Mouse (Mus musculus): Measurements from ENCODE around the gene Klk1b22. TPM values are rescaled to one million over a fixed set of nuclear protein-coding genes. Genes with fewer than 3 reads are reported as not detected.
"Not testable (repeated sequence)": the region's sequence is repeated elsewhere in the genome, so short reads cannot be mapped to it uniquely, and the experiment has no call there.

The Klk1b22 gene
- total RNA-seq (2014; rRNA removed; ENCODE audit: low replicate concordance) (not detected in 2 replicates), polyA plus RNA-seq (2015; fragmentation: Nextera tagmentation; extraction: Ambion mirVana) (not detected in 2 replicates)

DNA sequence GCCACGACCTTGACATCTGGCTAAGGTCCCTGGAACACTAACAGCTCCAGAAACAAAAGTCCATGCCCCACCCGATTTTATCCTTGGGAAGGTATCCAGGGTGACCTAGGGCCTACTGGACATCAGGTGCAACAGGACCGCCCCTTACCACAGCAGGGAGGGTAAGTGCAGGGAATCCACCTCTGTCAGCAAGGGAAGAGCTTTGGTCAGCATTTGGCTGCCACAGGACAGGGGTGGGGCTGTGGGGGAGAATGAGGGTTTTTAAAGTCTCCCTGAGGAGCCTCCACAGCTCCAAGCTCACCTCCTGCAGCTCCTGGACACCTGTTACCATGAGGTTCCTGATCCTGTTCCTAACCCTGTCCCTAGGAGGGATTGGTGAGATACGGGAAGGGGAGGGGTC lies at the start of gene Klk1b22:
TSS of gene Klk1b22 (plus strand) at position 301 of the 400 bp plus-strand sequence.
- no peak within 1 kb of the TSS for H3K9ac ChIP-seq (replicated peaks; ENCODE audit: low read depth, low read length)
- no peak for DNase-seq (ENCODE audit: low spot score)
- no peaks in the 10 kb centered on the region for H3K27me3 ChIP-seq (ENCODE audit: control insufficient read depth, insufficient read depth, low read length)
- no peaks in the 10 kb centered on the region for H3K36me3 ChIP-seq (replicated peaks; ENCODE audit: control insufficient read depth, insufficient read depth, low read length)
- H3K4me3 ChIP-seq (ENCODE audit: low read depth, low read length) = no peak within 1 kb of the TSS
- TF ChIP-seq EP300 (IDR thresholded peaks at IDR 0.05; ENCODE audit: low read depth) (no peak), CTCF (IDR thresholded peaks at IDR 0.05; ENCODE audit: low read depth) (no peak)
- H3K9me3 ChIP-seq (replicated peaks; ENCODE audit: control insufficient read depth, low read length) = no peaks in the 10 kb centered on the region
- no peaks in the 10 kb centered on the region for H3K4me1 ChIP-seq (ENCODE audit: control insufficient read depth, insufficient read depth)
- H3K4me2 ChIP-seq (ENCODE audit: low read depth, low read length) = no peak within 1 kb of the TSS
- H3K27ac ChIP-seq (ENCODE audit: low read depth) = no peak within 1 kb of the TSS
- 46% methylated on average over 4 of the region's 4 CpGs for WGBS
- ATAC-seq (ENCODE audit: insufficient read depth, low read depth) = no peak

DNA sequence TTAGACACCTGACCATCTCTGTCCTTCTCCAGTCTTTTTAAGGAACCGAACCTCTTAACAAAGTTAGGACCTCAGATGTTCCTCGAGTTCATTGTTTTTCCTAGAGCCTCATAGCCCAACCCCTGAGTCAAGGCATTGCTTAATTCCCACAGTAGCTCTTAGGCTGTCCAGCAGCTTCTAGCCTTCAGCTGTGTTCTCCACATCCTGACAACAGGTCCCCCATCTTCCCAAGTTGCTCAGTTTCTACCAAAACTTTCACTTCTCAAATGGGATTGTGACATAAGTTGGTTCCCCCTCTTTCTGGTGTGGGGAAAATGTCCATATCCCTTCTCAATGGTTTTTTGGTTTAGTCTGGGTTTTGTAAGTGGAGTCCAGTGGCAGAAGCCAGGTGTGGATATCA lies 40.4 kb upstream of the Klk1b22 start:
- H3K27ac ChIP-seq (ENCODE audit: low read depth) = no peak overlapping the region
- ATAC-seq (ENCODE audit: insufficient read depth, low read depth) = no peak
- H3K4me2 ChIP-seq (ENCODE audit: low read depth, low read length) = no peak overlapping the region
- no peaks in the 10 kb centered on the region for H3K4me1 ChIP-seq (ENCODE audit: control insufficient read depth, insufficient read depth)
- no peak for TF ChIP-seq CTCF (IDR thresholded peaks at IDR 0.05; ENCODE audit: low read depth)
- WGBS = 63% methylated on average over 2 of the region's 2 CpGs
- no peaks in the 10 kb centered on the region for H3K9me3 ChIP-seq (replicated peaks; ENCODE audit: control insufficient read depth, low read length)
- no peak overlapping the region for H3K4me3 ChIP-seq (ENCODE audit: low read depth, low read length)
- H3K36me3 ChIP-seq (replicated peaks; ENCODE audit: control insufficient read depth, insufficient read depth, low read length) = no peaks in the 10 kb centered on the region
- no peaks in the 10 kb centered on the region for H3K27me3 ChIP-seq (ENCODE audit: control insufficient read depth, insufficient read depth, low read length)
- no peak for DNase-seq (ENCODE audit: low spot score)
- H3K9ac ChIP-seq (replicated peaks; ENCODE audit: low read depth, low read length) = no peak overlapping the region

DNA sequence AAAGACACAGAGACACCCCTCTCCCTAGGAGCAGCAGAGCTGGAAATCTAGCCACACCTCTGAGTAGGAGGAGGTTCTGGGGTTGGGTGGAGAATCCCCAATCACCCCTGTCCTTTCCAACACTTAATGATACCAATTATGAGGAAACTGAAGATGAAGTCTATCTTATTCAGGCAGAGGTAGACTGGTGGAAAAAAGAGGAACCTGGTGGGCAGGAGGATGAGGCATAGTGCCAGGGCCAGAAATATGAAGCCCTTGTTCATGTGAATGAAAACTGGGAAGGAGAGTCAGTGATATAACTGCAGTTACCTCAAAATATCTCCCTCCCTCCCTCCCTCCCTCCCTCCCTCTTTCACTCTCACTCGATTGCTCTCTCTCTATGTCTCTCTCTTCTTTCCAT lies 34.8 kb upstream of the Klk1b22 start:
- Histone ChIP-seq H3K27me3 (ENCODE audit: control insufficient read depth, insufficient read depth, low read length) (no peaks in the 10 kb centered on the region), H3K27ac (ENCODE audit: low read depth) (no peak overlapping the region), H3K36me3 (replicated peaks; ENCODE audit: control insufficient read depth, insufficient read depth, low read length) (no peaks in the 10 kb centered on the region), H3K4me1 (ENCODE audit: control insufficient read depth, insufficient read depth) (no peaks in the 10 kb centered on the region), H3K9me3 (replicated peaks; ENCODE audit: control insufficient read depth, low read length) (no peaks in the 10 kb centered on the region), H3K4me2 (ENCODE audit: low read depth, low read length) (no peak overlapping the region), H3K4me3 (ENCODE audit: low read depth, low read length) (no peak overlapping the region), H3K9ac (replicated peaks; ENCODE audit: low read depth, low read length) (no peak overlapping the region)
- no peak for TF ChIP-seq EP300 (IDR thresholded peaks at IDR 0.05; ENCODE audit: low read depth)
- WGBS = 50% methylated on average over 1 of the region's 1 CpGs
- DNase-seq (ENCODE audit: low spot score) (no peak), ATAC-seq (ENCODE audit: insufficient read depth, low read depth) (no peak)

- ATAC-seq (ENCODE audit: insufficient read depth, low read depth) (no peak), DNase-seq (ENCODE audit: low spot score) (no peak)
These were observed 16.4 kb upstream of the Klk1b22 start for GRCm38 (mm10) chr7:44096111-44096510.

DNA sequence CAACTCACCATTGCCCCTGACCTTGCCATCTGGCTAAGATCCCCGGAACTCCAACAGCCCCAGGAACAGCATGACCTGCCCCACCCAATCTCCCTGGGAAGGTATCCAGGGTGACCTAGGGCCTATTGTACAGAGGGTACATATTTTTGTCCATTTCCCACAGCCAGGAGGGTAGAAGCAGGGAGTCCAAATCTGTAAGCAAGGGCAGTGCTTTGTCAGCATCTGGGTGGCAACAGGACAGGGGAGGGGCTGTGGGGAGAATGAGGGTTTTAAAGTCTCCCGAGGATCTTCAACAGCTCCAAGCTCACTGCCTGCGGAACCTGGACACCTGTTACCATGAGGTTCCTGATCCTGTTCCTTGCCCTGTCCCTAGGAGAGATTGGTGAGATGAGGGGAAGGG lies 10.4 kb upstream of the Klk1b22 start, which contains the start of gene Klk1b21:
TSS of gene Klk1b21 (plus strand) at position 301 of the 400 bp plus-strand sequence.
- H3K27me3 ChIP-seq (ENCODE audit: control insufficient read depth, insufficient read depth, low read length) = not testable (repeated sequence)

More at GRCm38 (mm10) chr7:44096111-44096510, 16.4 kb upstream of the Klk1b22 start:
- no peaks in the 10 kb centered on the region for H3K27me3 ChIP-seq (ENCODE audit: control insufficient read depth, insufficient read depth, low read length)
- no peaks in the 10 kb centered on the region for H3K4me1 ChIP-seq (ENCODE audit: control insufficient read depth, insufficient read depth)
- TF ChIP-seq EP300 (IDR thresholded peaks at IDR 0.05; ENCODE audit: low read depth) = no peak
- no peak for TF ChIP-seq CTCF (IDR thresholded peaks at IDR 0.05; ENCODE audit: low read depth)
- no peak overlapping the region for H3K4me2 ChIP-seq (ENCODE audit: low read depth, low read length)
- no peak overlapping the region for H3K27ac ChIP-seq (ENCODE audit: low read depth)
- no peaks in the 10 kb centered on the region for H3K9me3 ChIP-seq (replicated peaks; ENCODE audit: control insufficient read depth, low read length)
- no peaks in the 10 kb centered on the region for H3K36me3 ChIP-seq (replicated peaks; ENCODE audit: control insufficient read depth, insufficient read depth, low read length)
- 77% methylated on average over 1 of the region's 1 CpGs for WGBS
- H3K4me3 ChIP-seq (ENCODE audit: low read depth, low read length) = no peak overlapping the region
- H3K9ac ChIP-seq (replicated peaks; ENCODE audit: low read depth, low read length) = no peak overlapping the region

DNA sequence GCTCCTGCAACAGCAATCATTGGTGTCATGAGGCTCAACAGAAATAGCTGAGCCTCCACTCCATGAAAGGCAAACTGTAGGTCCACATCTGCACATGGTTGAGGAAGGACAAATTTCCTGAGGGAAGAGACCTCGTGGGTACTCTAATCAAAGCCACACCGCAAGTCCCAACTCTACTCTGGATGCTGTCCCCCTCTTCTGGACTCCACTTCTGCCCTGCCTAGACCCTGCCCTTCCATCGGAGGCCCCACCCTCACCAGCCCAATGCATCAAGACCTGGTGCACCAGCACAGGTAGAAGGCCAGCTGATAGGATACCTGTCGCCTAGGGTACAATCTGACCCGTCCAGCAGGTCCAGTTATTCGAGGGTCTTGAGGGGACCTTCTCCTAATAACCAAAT lies 11.0 kb downstream of the Klk1b22 start:
- ATAC-seq (ENCODE audit: insufficient read depth, low read depth) = no peak
- no peak overlapping the region for H3K4me3 ChIP-seq (ENCODE audit: low read depth, low read length)
- H3K9me3 ChIP-seq (replicated peaks; ENCODE audit: control insufficient read depth, low read length) = no peaks in the 10 kb centered on the region
- no peaks in the 10 kb centered on the region for H3K4me1 ChIP-seq (ENCODE audit: control insufficient read depth, insufficient read depth)
- no peak overlapping the region for H3K4me2 ChIP-seq (ENCODE audit: low read depth, low read length)
- H3K27me3 ChIP-seq (ENCODE audit: control insufficient read depth, insufficient read depth, low read length) = no peaks in the 10 kb centered on the region
- no peaks in the 10 kb centered on the region for H3K36me3 ChIP-seq (replicated peaks; ENCODE audit: control insufficient read depth, insufficient read depth, low read length)
- TF ChIP-seq CTCF (IDR thresholded peaks at IDR 0.05; ENCODE audit: low read depth) (no peak), EP300 (IDR thresholded peaks at IDR 0.05; ENCODE audit: low read depth) (no peak)
- H3K27ac ChIP-seq (ENCODE audit: low read depth) = no peak overlapping the region
- WGBS = 82% methylated on average over 6 of the region's 6 CpGs
- DNase-seq (ENCODE audit: low spot score) = no peak
- H3K9ac ChIP-seq (replicated peaks; ENCODE audit: low read depth, low read length) = no peak overlapping the region

More for the DNA sequence above, 10.4 kb upstream of the Klk1b22 start, which contains the start of gene Klk1b21:
- not testable (repeated sequence) for H3K4me3 ChIP-seq (ENCODE audit: low read depth, low read length); ATAC-seq (ENCODE audit: insufficient read depth, low read depth); H3K27ac ChIP-seq (ENCODE audit: low read depth); H3K4me1 ChIP-seq (ENCODE audit: control insufficient read depth, insufficient read depth); H3K4me2 ChIP-seq (ENCODE audit: low read depth, low read length); H3K9me3 ChIP-seq (replicated peaks; ENCODE audit: control insufficient read depth, low read length); DNase-seq (ENCODE audit: low spot score); H3K36me3 ChIP-seq (replicated peaks; ENCODE audit: control insufficient read depth, insufficient read depth, low read length); H3K9ac ChIP-seq (replicated peaks; ENCODE audit: low read depth, low read length)
- 71% methylated on average over 3 of the region's 3 CpGs for WGBS

Data from heart, postnatal 0 days (tissue).